Mouse (Mus musculus) cerebral cortex, adult 2 months (tissue): ENCODE measurements around the gene Ccdc92b.

Experiments used
- WGBS: fragments of 180-500 bp; shearing (Covaris S2); methylation state at CpG from one replicate; pipeline ENCODE4 v1.1.7; 2018; 5-methylcytosine and 5-hydroxymethylcytosine counted together

Ccdc92b gene

DNA sequence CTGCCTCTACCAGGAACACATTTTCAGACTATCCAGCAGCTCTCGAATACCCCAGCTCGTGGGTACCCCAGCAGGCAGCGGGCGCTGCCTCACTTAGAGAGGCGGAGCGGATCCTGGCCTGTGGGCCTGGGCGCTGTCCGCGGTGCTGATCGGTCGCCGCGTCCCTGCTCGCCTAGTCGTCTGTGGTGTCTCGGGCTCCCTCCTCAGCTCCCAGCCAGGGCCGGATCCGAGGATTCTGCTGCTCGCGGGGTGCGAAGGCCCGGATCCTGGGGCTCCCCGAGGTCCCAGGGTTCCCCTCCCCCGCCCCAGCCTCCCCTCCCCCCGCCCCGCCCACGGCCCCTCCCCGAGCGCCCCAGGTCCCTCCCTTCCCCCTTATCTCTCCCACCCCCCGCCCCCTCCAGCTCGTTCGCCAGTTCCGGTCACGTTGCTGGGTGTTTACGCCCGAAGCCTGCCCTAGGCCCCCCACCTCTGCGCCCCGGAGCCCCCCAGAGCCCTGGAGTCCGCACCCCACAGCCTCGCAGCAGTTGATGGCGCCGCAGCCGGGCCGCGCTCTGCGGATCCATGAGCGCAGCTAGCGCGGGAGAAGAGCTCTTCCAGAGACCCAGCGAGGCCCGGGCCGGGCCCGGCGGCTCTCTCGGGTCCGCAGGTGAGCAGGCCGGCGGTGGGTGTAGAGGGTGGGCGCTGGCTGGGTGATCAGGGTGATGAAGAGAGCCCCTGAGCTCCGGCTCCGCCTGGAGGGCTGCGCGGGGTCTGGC lies at the start of gene Ccdc92b:
TSS of gene Ccdc92b (plus strand) at position 405 of the 755 bp plus-strand sequence.
- WGBS = 1% methylated on average over 57 of the region's 63 CpGs

DNA sequence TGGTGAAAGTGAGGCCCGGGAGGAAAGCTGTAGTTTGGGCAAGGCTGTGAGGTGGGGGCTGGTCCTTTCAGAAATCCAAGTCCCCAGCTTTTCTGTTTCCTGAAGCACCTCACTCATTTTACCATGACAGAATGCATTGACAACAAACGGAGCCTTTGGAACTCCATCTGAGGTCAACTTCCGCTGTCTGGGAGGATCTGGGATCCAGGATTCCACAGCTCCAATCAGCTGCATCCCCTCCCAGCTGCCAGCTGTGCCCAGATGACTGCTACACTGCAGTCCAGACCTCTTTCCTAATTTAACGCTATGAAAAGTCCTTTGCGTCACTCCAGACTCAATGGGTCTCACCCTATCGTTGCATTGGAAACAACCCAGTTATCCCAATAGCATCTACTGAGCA lies 49.7 kb upstream of the Ccdc92b start:
- 64% methylated on average over 6 of the region's 6 CpGs for WGBS

DNA sequence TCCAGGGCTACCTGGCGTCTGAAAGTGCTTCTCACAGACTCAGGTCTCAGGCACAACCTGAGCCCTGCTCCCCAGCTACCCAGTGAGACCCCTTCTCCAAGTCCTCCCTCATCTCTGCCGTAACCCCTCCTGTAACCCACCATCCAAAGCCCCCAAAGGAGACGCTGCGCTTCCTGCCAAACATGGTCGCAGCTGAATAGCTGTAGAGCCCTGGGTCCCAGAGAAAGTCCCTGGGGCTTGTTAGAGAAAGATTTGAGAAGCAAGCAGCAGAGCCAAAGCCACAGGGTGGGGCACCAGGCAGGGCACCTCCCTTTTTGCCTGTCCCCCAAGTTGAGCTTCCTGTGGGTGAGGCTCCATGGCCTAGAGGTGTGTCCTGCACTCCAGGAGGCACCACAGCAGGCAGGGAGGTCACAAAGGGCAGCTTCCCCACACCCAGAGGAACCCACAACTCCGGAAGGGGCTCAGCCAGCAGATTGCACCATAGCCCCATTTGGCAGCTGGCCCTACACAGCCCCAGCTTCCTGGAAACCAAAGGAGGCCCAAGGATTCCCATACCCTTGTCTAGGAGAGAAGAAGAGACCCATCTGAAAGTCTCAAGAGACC lies 46.8 kb upstream of the Ccdc92b start:
- 82% methylated on average over 6 of the region's 6 CpGs for WGBS

DNA sequence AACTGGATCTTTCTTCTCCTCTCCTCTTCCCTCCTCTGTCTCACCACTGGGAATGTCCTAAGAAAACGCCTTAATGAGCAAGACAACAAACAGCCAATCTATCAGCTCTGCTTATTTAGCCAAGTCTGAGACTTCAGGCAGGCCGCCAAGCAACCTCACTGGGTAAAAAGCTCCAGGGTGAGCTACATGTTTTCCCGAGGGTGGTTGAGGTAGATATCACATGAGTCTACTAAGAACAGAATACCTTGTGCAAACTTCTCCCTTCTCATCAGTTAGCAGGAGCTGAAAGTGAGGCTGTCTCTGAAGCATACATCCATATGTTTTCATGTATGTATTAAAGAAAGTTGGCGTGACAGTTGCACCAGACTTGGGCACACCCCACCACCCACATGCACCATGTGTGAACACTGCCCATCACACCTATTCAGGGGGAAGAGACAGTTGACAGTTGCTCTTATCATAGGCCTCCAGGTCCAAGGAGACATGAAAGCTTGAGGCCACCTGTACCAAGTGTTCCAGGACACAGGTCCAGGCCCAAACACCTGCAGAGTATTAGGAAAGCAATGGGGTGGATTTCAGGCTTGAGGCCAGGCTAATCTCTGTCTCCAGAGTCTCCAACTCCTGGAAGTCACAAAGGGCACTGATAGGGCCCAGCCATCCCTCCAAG lies 44.5 kb upstream of the Ccdc92b start:
- WGBS = 55% methylated on average over 4 of the region's 4 CpGs

DNA sequence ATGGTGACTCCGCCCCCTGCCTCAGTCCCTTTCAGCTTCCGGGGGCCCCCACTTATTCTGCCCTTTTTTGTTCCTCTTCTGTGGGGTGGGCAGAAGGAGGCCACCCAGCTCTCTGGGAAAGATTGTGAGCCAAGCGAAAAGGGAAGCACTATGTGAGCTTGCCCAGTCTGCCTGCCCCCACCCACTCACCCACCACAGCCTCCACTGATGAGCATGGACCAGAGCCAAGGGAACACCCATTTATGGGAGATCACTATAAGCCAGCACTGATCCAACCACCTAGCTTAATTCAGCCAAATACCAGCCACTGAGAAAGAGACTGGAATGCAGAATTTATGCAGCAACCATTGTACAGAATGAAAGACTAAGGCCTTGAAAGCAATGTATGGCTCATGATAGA lies 43.5 kb upstream of the Ccdc92b start:
- 34% methylated on average over 3 of the region's 3 CpGs for WGBS

DNA sequence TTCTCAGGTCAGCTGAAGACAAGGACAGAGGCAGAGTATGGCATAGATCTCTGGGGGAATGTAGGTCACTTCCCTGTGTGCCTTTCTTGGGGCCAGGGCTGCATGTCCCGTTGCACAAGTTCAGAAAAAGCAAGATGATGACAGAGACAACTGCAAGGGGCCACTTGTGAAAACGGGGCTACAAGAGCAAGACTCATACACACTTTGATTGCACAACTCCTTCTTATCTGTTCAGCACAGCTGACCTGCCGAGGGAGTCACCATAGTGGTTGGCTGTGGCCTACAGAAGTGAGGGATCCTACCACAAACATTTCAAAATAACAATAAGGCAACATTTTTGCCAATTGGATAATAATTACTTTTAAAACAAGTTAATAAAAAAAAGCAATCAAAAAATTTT lies 42.3 kb upstream of the Ccdc92b start:
- WGBS = 70% methylated on average over 3 of the region's 3 CpGs

DNA sequence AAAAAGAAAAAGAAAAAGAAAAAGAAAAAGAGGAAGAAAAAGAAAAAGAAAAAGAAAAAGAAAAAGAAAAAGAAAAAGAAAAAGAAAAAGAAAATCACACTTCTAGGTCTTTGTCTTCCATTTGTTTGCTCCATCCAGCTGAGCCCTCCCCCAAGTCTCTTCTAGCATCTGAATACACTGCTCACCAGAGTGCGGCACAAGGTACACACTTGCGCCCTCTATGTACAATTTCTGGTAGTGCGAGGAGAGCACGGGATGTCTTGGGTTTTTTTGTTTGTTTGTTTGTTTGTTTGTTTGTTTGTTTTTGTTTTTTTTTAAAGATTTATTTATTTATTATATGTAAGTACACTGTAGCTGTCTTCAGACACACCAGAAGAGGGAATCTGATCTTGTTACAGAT lies 38.1 kb upstream of the Ccdc92b start:
- 55% methylated on average over 4 of the region's 4 CpGs for WGBS

DNA sequence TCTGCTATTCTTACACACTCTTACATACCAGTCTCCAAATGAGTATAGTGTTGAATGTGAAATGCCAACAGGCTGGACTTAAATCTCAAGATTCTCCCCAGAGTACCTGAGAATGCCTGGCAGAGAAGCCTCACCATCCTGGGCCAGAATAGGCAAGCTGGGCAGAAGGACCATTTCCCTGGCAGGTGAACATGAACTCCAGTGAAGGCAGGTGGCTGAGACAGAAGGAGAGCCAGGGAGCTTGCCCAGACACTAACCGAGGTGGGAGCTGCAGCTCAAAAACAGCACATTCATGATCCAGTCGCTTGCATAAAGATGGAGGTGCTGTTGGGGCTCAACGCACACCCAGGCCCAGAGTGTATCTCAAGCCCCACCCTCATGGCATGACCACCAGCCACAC lies 36.9 kb upstream of the Ccdc92b start:
- 52% methylated on average over 3 of the region's 3 CpGs for WGBS

DNA sequence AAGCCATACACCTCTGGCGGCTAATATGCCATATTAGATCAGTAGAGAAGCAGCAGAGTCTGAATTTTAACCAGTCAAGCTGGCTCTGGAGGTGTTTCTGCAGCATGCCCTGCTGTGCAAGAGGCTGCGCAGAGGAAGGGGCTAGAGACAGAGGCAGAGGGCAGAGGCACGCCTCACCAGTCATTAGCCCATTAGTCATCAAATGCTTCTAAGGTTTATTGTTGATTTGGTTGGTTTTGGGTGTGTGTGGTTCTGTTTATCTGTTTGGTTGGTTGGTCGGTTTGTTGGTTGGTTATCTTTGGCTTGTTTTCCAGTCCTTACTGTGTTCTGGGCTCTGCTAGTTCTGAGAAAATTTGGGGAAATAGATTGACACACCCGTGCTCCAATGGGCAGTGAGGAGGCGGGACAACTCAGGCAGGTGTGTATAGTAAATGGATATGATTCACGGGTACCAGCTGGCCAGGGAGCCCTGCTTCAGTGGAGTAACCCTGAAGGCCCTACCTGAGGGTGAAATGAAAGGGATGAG lies 35.5 kb upstream of the Ccdc92b start:
- 72% methylated on average over 7 of the region's 7 CpGs for WGBS

DNA sequence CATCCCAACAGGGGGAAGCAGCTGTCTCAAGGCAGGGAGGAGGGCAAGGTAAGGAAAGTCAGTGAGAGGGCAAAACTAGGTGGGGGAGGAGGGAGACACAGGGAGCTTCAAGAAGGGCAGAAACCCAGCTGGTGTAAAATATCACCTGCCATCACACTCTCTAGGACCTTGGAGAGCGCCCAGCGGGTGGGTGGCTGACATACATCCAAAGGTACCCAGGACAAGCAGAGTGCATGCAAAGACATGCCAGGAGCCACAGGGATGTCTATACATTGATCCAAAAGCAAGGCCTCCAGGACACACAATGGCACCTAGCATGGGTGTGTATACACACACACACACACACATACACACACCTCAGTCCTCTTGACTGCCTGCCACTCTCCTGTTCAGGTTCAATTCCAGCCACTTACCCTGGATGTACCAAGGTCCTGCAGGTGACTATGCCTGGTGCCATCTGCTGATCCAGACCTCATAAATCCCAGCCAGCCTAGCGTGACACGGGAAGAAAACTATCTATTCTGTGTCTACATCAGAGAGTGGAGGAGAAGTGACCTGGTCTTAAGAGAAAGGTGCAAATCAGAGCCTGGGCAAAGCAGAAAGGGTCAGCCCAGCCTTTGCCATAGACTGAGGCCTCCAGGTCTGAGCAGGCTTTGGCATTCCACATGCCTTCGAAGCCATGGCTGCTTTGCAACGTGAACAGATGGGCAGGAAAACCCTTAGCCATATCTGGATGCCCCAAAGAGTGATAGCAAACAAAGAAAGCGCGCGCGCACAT lies 34.3 kb upstream of the Ccdc92b start:
- 61% methylated on average over 10 of the region's 10 CpGs for WGBS

DNA sequence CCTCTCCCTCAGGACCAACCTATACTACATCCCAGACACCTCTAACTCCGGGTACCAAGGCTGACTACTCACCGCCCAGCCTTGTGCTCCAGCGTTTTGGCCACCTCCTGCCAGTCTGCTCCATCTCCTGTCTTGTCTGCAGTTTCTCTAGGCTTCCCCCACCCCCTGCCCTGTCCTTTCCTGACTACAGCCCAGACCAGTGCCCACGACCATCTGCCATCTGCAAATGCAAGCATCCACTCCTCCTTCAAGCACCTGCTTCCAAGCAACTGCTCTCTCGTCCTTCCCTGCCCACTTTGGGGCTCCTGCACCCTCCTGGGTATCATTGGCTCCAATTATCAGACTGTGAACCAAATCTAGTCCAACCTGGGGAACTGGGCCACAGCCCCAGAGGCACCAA lies 33.0 kb upstream of the Ccdc92b start:
- WGBS = 44% methylated on average over 5 of the region's 5 CpGs

DNA sequence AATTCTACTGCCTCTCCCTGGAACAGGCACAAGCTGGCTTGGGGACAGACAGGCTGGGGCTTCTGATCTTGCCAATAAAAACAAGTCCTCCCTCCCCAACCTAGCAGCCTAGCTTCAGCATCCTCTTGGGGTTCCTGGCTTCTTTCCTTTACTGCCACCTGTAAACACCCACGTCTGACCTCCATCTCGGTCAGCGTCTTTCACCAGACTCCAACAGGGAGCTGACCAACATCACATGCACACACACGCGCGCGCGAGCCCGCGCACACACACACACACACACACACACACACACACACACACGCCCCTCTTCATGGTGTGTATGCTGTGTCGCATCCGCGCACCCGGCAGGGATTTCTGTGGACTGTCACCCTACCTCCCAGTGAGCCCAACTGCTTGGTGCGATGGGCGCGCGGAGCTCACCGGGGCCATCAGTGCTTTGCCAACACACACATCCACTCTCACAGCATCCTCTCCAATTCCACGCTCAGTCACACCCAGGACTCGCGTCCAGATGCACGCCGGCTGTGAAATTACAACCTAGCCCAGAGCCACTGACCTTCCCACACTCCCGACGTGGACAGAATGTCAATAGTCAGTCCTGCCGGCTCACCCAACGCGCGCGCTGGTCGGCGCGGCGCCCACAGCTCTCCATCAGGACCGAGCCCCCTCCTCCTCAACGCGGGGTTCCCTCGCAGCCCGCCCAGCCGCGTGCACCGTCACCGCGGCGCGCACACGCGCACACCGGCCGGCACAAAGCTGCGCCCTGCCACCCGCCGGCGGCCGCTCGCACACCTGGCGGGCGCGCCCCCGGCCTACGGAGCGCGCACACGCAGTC lies 29.8 kb upstream of the Ccdc92b start:
- WGBS = under 1% methylated on average over 66 of the region's 66 CpGs

DNA sequence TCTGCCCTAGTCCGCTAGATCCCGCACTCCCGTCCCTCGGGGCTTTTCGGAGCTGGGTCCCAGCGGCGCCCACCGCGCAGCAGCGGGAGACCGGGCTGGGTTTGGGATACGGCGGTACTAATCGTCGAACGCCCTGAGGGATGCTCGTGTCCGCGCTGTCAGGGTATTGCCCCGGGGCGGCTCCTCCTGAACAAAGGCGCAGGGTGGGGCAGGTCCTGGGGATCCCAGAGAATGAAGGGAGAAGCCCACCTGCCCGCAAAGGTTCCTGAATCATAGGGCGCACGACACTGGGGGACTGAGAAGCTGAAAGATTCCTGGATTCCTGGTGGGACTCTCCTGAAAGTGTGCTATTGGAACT lies 29.2 kb upstream of the Ccdc92b start:
- WGBS = under 1% methylated on average over 25 of the region's 25 CpGs

DNA sequence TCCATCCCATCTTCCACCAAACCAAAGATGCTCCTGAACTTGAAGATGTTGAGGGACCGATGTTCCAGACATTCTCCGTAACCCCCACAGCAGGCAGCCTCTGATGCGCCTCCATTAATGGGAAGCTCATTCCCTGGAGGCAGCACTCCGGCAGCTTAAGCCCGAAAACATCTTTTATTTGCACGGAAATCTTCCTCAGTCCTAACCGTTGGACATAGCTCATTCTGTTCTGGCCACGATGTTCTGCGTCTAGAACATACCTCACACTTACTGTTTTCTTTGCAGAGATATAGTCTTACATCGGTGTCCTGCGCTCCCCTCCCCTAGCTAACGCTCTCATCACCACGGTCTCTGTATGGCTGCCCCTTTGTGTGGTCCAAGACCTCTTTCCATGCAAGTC lies 28.7 kb upstream of the Ccdc92b start:
- 23% methylated on average over 13 of the region's 13 CpGs for WGBS

DNA sequence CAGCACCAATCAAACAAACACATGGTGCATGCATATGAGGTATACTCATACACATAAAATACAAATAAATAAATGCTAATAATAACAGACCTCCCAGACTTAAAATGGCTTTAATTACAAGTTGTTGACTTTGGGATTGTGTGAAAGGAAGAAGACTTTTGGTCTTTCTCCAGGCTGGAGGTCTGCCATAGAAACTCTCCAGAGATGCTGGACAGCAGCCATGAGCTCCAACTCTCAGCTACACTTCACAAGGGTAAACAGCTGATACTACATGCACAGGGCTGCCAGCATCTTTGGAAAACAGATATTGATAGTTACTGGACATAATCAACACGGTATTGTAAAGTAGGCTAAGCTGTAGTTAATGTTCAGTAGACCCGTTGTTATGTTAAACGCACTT lies 27.2 kb upstream of the Ccdc92b start:
- WGBS = 78% methylated on average over 3 of the region's 3 CpGs

DNA sequence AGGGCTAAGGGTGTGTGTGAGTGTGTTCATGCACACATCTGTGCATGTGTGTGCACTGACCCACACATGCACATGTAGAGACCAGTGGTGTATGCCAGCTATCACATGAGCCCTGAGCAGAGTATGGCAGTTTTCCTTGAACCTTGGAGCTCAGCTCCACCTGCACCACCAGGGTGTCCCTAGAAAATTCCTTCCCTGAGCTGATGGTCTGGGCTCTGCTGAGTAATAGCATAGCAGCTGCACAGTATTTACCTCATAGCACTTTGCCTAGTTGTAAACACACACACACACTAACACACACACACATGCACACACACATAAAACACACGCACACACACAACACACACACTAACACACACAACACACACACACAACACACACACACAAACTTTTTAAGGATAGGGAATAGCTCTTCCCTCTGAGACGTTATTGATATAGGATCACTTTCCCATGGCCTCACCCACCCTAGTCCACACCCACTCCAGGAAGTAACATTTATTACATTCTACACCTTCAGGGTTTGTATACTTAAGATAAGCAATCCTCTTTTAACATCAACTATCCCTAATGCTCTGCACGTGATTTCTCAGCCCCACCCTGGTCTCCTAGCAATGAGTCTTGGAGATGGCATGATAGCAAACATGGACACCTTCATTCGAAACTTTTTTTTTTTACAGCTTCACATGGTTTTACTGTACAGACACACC lies 22.0 kb upstream of the Ccdc92b start:
- 83% methylated on average over 4 of the region's 4 CpGs for WGBS

DNA sequence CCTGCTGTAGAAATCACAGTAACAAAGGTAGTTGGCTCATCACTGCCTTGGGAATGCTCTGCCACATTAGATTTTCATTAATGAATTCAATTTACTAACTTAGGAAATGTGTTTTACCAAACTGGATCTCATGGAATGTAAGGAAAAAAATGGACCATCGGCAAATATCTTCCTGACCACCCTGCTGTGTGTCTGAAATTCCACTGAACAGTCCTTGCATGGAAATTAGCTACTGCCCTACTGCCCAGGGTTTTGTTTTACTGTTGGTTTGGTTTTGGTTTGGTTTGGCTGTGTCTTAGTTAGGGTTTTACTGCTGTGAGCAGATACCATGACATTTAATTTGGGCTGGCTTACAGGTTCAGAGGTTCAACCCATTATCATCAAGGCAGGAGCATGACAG lies 17.1 kb upstream of the Ccdc92b start:
- WGBS = 77% methylated on average over 1 of the region's 1 CpGs

DNA sequence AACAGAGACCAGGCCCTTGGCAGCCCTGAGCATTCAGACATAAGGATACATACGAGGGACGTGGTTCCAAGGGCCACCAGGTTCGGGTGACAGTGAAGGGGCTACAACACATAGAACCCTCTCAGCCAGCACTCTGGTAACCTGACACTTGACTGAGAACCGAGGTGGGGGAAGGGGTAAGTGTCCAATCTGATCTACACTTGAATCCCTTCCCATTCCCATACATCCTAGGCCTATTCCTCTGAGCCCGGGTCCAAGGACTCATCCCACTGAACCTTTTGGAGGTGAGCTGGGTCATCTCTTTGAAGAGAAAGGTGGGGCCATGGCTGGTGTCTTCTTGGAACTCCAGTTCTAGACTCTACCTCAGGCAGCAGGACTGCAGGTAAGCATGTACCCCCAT lies 9.3 kb upstream of the Ccdc92b start:
- 56% methylated on average over 5 of the region's 5 CpGs for WGBS

DNA sequence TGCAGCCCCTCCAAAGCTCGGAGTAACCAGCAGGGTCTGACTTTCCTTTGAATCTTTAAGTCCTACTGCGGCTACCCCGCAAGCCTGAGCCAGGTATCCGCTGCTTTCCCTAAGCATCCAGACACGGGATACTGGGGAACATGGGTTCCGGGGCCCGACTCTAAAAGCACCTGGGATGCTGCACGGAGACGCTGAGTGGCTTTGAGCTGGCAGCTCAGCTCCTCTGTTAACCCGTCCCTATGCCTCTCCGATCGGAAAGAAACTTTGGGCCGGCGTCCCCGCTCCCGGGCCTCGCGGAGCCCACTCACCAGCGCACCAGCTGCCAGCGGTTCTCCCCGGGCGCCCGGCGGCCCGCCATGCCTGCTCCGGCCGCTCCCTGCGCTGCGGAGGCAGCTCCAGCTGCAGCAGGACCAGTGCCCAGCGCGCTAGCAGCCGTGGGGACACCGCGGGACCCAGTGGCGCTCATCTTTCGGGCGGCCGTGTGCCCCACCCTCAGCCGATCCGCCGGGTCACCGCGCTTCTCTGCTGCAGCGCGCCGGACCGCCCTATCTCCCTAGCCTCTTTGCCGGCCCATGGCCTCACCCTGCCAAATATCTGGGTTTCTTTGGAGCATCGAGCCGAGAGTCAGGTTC lies 8.7 kb upstream of the Ccdc92b start, which contains the start of gene Rap1gap2:
TSS of gene Rap1gap2 (minus strand) at position 371 of the 632 bp plus-strand sequence.
- WGBS = 1% methylated on average over 49 of the region's 50 CpGs

DNA sequence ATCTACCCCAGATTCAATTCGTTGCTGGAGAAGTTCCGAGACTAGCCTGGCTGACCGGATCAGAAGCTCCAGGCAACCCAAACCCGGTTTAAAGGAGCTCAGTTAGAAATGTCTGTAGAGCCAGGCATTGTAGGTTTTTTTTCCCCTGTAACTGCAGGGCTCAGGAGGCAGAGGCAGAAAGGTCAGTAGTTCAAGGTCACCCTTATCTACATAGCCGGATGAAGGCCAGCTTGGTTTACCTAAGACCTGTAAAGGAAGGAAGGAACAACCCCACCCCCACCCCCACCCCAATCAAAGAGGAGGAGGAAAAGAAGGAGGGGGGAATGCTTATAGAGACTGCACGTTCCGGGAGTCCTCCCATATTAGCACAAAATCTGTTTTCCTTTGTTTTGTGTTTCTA lies 8.0 kb upstream of the Ccdc92b start:
- 15% methylated on average over 7 of the region's 7 CpGs for WGBS
